Mouse (Mus musculus) adrenal gland, adult (tissue): Measurements from ENCODE around the gene Irf2.

Experiments
- DNase-seq, 2 experiments: peaks; one replicate each; pipeline ENCODE4 v3.0.0; 2022 to 2023; ENCODE audit warnings: low spot score in 1 of 2; ENCODE audit not compliant: inconsistent age in 2 of 2

The Irf2 gene

GRCm38 (mm10) chr8:46868346-46869065, 129.0 kb downstream of the Irf2 start:
- peak; percentile 78 to 93 for DNase-seq

GRCm38 (mm10) chr8:46869521-46869925, 130.0 kb downstream of the Irf2 start:
- peak in 1 of 2 experiments; percentile 36 for DNase-seq

DNA sequence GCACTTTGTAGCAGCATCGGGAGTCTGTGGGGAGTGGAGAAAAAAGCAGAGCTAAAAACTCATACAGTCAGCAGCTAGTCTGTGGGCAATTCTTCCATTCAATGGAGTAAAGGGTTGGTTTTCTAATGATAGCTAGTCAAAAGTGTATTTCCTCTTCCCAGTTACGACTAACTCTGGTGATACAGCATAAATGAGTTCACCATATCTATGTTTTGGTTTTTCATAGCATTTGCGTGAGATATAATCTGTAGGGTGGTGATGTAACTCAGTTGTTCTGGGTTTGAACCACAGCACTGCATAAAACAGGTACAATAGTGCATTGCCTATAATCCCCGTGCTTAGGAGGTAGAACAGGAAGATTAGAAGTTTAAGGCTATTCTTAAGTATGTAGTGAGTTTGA, 131.6 kb downstream of the Irf2 start:
- DNase-seq = no peak

DNA sequence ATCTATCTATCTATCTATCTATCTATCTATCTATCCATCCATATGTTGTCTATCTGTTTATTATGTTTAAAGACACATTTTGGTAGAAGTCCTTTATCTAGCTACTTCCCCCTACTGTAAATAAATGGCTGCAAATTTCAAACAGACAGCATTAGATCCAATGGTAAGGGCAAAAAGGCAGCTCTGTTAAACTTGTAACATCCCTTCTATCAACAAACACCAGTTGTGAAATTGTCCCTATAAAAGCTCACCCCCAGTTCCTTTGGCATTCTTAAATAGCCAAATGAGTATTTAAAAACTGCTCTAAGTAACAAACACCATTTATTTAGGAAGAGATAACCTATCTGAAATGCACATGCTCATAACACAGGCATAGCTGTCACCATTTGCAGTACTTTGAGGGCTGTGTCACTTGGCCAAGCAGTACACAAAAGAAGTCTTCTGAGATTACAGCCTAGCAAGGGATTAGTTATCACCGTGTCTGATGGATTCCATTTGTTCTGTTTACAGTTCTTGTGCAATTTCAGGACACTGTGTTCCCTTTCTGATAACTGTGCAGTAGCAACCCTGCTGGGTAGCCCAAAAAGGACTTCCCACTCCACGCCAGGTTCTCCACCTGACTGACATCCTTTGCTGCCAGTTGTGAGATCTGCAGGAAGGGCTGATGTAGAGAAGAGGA, 136.2 kb downstream of the Irf2 start:
- peak; percentile 14 to 55 for DNase-seq

DNA sequence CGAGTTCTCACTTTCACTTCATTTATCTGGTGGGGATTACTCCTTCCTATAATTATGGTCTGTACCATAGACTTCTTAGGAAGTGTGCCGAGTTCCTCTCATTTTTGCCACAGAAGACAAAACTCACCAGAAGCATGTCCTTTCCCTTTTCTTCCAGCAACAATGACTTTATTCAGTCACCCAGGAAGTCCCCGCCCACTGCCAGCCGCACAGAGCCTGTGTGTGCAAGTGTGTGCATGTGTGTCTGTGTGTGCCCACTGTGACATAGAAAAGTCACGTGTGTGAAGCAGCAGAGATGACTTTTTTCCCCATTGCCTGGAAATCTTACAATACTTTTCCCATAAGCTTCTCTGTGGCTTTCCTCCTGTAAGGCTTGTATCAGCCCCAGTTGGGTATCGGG, 141.8 kb downstream of the Irf2 start:
- DNase-seq = peak in 1 of 2 experiments; percentile 42

GRCm38 (mm10) chr8:46881755-46882419, 142.4 kb downstream of the Irf2 start:
- peak in 1 of 2 experiments; percentile 50 for DNase-seq

GRCm38 (mm10) chr8:46882743-46883142, 143.2 kb downstream of the Irf2 start:
- peak in 1 of 2 experiments; percentile 44 for DNase-seq

DNA sequence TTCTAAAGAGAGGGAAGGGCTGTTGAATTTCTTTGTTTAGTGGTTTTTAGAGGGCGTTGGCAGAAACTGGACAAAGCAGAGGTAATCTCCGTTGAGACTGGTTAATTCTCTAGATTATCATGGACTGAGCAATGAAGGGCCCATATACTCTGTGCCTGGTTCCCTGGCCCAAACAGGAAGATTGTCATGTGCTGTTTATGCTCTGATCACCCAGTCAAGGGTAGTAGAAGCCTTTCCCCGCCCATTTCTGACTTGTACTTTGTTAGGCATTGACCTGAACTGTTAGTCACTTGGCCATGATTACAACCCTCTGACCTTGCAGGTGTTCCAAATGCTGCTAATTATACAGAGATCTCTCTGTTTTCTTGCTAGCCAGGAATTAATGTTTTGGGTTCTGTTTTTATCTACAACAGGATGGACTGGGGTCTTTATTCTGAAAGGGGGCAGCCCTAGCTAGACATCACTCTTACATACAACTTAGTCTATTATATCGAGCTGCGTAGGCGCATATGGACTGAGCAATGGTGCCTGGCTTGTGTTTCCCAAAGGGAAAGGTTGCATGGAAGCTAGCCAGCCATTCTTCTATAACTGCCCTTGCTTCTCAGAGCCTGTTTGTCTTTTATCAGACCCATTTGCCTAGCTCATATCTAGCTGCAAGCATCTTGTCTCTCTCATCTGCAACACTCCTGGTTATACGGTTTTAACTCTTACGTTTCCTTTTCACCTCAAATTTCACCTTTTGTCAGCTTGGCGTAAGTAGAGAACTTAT, 143.9 kb downstream of the Irf2 start:
- DNase-seq = peak in 1 of 2 experiments; percentile 85

DNA sequence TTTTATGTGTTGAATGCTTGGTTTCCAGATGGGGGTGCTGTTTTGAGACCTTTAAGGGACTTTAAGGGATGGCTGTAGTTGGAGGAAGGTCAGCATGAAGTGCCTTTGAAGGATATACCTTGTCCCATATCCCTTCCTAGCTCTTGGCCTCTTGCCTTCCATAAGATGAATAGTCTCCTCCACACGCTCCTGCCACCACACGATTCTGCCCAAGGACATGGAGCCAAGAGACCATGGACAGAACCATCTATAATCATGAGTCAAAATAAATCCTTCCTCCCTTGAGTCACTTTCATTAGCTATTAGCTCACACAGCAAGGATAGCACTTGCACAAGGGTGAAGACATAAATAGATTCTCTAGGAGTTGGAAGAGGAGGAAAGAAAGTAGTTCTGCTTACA, 146.3 kb downstream of the Irf2 start:
- peak in 1 of 2 experiments; percentile 83 for DNase-seq

GRCm38 (mm10) chr8:46886216-46886615, 146.7 kb downstream of the Irf2 start:
- no peak for DNase-seq

DNA sequence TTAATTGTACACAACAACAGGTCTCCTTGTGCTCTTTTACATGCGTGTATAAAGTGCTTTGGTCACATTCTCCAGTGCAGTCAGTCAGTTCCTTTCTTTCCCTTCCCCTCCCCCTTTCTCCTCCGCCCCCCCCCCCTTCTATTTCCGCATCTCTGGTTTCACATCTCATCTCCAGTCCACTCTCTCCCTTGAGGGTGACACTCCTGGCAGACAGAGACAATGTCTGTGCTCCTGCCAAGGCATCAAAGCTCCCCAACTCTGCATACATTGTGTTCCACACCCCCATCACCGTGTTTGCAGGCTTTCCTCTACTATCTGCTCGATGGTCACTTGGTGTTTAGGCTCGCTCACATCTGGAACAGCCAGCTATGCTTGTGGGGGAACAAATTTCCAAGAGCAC, 147.9 kb downstream of the Irf2 start:
- DNase-seq = no peak

DNA sequence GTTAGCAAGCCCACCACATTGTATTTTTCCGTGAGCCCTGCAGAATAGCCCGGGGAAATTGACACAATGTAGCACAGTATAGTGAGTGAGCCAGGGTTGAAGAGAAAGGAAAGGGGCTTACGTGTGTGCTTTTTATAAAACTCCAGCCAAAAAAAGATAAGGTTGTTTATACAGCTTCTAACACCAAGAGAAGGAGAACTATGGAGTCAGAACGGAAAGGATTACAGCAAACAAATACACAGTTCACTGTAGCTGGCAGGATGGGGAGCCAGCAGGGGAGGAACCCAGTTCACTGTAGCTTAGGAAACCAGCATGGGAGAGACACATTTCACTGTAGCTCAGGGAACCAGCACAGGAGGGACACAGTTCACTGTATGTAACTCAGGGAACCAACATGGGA, 149.0 kb downstream of the Irf2 start:
- DNase-seq = no peak

DNA sequence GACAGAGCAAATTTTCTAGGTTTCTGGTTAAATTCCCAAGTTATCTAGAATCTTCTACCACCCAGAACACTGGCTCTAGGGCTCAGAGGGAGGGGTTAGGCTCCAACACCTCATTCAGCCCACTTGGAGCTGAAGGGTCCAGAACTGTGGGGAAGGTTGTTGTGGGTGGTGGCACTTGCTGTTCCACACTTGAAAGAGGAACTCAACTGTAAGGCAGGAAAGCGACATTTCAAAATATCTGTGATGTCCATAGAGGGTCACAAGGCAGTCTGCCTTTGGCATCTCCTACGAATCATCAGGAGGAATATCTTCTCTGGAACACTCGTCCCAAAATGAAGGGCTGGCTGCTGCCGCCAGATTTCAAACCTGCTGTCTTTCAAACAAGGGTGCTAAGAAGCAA, 150.7 kb downstream of the Irf2 start:
- no peak for DNase-seq

DNA sequence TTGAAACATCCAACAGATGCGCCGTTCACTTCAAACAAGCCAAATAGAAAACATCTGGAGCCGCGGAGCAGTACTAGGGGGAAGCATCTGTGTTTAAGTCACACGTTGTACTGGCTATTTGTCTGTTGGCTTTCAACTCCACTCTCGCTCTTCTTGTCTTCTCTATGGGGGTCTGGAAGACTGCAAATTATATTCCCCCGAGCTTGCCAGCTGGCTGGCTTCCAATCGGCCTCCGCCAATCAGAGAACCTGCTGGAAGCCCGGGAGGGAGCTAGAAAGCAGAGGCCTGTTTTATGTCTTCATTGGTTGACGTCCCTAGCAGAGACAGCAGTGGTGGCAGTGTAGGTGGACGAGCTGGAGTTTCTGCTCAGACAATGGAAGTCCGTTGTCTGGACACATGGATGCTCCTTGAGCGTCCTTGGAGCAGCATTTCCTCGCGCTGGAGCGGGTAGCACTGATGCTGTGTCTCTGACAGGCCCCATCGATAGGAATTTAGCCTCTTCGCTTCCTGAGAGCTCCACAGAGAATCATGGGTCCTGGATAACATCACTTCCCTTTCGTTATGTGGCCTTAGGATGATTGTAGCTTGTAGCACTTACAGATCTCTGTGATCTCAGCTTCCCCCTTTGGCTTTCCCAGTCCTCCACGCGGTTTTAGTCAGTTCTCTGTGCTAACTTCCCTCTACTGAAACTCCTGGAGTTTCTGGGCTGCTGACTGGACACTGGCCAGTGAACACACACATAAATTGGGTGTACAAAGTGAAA, 153.2 kb downstream of the Irf2 start:
- peak; percentile 54 to 58 for DNase-seq

- no peak for DNase-seq
Observed at GRCm38 (mm10) chr8:46894385-46894784, 154.9 kb downstream of the Irf2 start.

DNA sequence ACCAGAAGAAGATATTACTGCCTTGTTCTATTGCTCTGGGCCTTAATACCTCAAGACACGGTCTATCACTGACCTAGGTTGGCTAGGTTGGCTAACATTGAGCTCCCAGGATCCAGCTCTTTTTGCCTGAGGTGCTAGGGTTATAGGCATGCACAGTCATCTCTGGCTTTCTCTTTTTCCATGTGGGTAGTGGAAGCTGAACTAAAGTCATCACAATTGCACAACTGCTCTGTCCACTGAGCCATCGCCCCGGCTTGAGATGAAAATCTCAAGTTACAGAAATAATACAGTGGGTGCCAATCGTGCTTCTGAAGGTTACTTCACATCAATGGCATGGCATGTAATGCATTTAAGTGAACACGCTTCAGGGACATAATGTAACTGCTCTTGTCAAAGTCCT, 156.5 kb downstream of the Irf2 start:
- DNase-seq = no peak

GRCm38 (mm10) chr8:46896704-46897103, 157.2 kb downstream of the Irf2 start:
- no peak for DNase-seq
